Mouse (Mus musculus) gastrocnemius, adult 2 months (tissue): ENCODE data around the gene Dnm1. TPM values are rescaled to one million over a fixed set of nuclear protein-coding genes. Genes with fewer than 3 reads are reported as not detected.
"Not testable (repeated sequence)": the region's sequence is repeated elsewhere in the genome, so short reads cannot be mapped to it uniquely, and the experiment has no call there.

ENCODE experiments used
- DNase-seq: peaks from one replicate; pipeline ENCODE4 v3.0.0; 2022
- H3K27ac ChIP-seq: fragments of 200-600 bp; 2 replicates; pipeline ENCODE4 v1.8.1; 2022; ENCODE audit warnings: mild to moderate bottlenecking
- H3K4me3 ChIP-seq: fragments of 200-600 bp; 2 replicates; pipeline ENCODE4 v1.8.1; 2022; ENCODE audit warnings: mild to moderate bottlenecking, moderate library complexity
- CTCF ChIP-seq: fragments of 200-600 bp; IDR thresholded peaks from 2 replicates; pipeline ENCODE4 v1.8.1; 2022; ENCODE audit warnings: antibody characterized with exemption, mild to moderate bottlenecking, moderate library complexity
- intact Hi-C: fragments of 180-260 bp; cut with DNase I; formaldehyde crosslinking; loops from one replicate; pipeline ENCODE4 v1.15.1; 2025
- total RNA-seq, 2 experiments: library from RNA; stranded (reverse); gene quantifications; 2 replicates each; pipeline ENCODE4 v1.2.3; 2021

The Dnm1 gene
- total RNA-seq, 2 experiments from 2014 or later: 3.7 to 8.2 TPM

DNA sequence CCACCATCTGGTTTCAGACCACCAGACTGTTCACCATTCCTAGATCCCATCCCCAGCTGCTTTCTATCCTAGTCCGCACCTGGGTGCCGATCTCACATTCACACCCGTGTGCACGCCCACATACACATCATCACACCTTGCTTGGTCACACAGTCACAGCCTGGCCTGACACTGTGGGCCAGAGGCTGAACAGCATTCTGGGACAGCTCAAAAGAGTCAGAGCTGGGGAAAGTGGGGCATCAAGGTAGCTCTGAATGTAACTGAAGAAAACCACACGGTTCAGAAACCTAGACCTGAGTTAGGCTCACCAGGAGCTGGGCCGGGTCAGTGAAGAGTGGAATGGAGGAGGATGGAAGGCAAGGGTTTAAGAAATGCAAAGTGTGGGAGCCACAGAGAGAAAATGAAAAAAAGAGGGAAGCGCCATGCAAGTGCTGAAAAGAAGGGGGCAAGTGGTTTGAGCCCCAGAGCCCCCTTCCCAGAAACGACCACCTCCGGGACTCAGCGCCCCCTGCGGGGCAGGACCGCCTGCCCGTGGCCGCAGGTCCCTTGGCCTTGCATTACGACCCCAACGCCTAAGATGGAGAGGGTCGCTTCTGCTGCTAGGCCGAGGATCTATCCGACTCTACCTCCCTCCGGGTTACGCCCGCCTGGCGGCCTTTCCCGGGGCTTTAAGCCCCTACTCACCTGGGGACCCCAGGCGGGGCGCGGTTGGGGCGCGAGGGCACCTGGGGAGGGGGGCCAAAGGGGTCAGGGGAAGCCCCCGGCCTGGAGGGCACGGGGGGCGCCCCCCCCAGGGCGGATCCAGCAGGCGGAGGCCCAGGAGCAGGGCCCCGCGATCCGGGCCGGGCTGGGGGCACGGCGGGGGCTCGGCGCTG is 41.5 kb downstream of the Dnm1 start:
- Histone ChIP-seq H3K4me3 (peak overlapping the region; percentile 78), H3K27ac (peak overlapping the region; percentile 56)
- peak; percentile 38 for DNase-seq
- intact Hi-C loops: no loop called here
- TF ChIP-seq CTCF: peak; percentile 1; the same call in 1 of the 2 replicates

DNA sequence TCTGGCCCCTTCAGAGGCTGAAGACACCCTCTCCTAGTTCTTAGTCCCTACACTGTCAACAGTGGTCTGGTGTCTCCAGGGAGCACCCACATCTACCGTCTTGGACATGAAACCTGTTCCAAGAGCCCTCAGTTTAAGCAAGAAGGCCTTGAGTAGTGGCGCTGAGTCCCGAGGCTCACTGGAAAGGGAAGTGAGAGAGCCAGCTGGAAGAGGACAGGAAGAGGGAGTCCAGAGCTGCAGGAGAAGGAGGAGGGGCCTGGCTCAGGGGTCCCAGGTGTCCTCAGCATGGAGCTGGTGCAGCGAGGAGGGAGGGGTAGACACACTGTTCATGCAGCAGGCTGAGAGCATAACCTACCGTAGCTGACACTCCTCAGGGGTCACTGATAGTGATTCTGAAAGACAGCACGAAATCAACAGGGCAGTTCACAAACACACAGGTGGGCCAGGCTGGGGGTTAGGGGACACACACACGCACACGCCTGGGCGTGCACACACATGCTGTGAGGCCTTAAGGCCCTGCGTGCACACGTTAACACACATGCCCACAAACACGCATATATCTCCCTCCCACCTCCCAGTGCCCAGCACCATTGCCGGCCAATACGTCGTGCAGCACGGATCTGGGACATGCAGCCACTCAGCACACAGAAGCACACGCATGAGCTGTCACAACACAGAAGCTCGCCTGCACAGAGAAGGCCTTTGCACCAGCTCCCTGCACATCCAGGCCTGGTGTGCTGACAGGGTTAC is 42.9 kb downstream of the Dnm1 start:
- peak overlapping the region; percentile 17; the same call in 1 of the 2 replicates for H3K4me3 ChIP-seq
- intact Hi-C loops: no loop called here
- DNase-seq: peak; percentile 26
- H3K27ac ChIP-seq: no peak overlapping the region
- TF ChIP-seq CTCF: no peak

DNA sequence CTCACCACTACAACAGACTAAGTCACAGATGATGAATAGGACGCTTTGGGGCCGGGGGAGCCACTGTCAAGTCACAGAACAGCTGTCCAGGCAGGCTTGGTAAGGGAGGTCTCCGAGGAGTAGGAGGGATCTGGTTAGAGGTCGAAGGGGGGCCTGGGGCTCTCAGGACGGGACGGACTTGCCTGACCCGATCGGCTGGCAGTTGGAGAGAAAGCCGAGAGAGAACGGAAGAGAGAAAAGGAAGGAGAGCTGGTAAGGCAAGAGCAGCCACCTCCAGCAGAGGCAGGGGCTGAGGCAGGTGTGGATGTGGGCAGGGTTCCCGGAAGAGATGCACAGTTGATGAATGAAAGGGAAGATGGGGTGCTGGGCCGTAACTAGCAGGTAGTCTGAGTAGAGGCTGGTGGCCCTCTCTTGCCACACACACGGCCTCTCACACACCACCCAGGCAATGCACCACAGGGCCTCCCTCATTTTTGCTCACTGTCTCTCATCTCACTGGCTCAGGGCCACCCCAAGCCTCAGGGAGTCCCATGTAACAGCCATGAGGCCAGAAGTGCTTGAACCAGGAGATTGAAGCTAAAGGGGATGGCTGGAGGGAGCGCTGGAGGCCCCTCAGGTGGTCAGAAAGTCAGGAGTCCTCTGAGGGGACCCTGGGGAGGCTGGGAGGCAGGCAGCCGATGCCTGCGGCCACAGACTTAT is 44.1 kb downstream of the Dnm1 start:
- H3K4me3 ChIP-seq: no peak overlapping the region

DNA sequence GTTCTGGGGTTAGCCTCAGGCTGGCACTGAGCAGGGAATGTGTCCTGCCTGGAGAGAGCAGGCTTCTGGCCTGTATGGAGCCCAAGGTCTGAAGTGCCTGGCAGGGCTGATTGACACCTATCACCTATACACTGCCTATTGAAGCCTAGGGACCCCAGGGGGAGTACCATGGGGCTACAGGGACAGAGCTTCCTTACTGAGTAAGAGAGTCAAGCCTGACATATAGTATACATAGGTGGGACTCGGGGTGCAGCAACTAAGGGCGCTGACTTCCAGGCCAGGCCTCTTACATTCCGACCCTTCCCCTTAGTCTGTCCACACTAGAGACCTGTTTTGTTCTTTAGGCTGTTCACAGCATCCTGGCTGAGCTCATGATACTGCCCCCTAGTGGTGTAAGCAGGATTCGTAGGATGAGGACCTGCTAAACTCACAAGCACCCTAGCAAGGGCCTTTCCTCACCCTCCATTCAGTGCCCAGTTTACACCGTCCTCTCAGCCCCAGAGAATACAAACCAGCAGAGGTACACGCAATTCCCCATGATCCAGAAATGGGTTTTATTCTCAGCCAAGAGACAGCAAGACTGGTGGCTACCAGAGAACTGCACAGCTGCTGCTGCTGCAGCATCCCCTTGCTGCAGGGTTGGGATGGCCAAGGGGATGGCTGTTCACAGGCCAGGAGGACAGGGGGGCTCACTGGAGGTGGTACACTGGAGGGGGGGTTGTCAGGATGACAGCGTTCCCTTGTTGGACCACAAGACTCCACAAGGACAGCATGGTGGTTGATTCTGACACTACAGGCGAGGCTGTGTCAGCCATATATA is 45.0 kb downstream of the Dnm1 start:
- Histone ChIP-seq H3K27ac (no peak overlapping the region), H3K4me3 (no peak overlapping the region)
- TF ChIP-seq CTCF: peak; percentile 87
- peak; percentile 64 for DNase-seq
- intact Hi-C loops: loop anchor here (5.0 kb wide), 2 partner anchors 44 to 89 kb away; partner anchors contain the start of genes Ciz1, Dnm1 and Ptges2

More for the DNA sequence above, 44.1 kb downstream of the Dnm1 start:
- H3K27ac ChIP-seq: no peak overlapping the region
- no peak for TF ChIP-seq CTCF
- intact Hi-C loops: loop anchor here (5.0 kb wide), 2 partner anchors 43 to 88 kb away; partner anchors contain the start of genes Ciz1, Dnm1 and Ptges2
- DNase-seq: no peak

DNA sequence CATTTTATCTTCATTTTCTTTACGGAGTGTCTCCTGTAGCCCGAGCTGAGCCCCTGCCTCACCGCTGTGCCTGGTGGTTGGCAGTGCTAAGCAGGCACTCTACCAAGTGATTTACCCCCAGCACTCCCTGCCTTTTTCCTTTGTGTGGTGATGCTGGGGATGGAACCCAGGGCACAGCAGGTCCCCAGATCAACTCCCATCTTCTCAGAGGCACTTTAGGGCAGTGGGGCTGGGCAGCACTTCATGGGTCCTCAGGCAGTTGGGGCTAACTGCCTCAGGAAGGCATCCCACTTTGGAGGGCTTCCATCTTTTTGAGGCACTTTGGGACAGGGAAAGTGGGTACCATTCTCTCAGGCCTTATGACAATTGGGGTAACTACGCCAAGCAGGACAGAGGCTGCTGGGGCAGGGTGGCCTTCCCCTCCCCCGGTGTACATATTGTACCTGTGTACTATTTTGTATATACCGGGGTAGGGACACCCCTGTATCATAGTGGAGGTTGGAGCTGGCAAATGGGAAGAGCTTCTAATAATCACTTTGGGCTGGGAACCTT is 45.8 kb downstream of the Dnm1 start:
- no peak overlapping the region for H3K27ac ChIP-seq
- no peak for TF ChIP-seq CTCF
- intact Hi-C loops: loop anchor here (5.0 kb wide), 2 partner anchors 45 to 90 kb away; partner anchors contain the start of genes Ciz1, Dnm1 and Ptges2
- no peak overlapping the region for H3K4me3 ChIP-seq
- no peak for DNase-seq

- Histone ChIP-seq H3K27ac (no peak overlapping the region), H3K4me3 (no peak overlapping the region)
- TF ChIP-seq CTCF: no peak
- no peak for DNase-seq
- intact Hi-C loops: loop anchor here (5.0 kb wide), 2 partner anchors 46 to 91 kb away; partner anchors contain the start of genes Ciz1, Dnm1 and Ptges2
Observed at GRCm38 (mm10) chr2:32306176-32306575, 47.0 kb downstream of the Dnm1 start.

GRCm38 (mm10) chr2:32305668-32306067 is 47.5 kb downstream of the Dnm1 start:
- Histone ChIP-seq H3K27ac (no peak overlapping the region), H3K4me3 (no peak overlapping the region)
- no peak for DNase-seq
- intact Hi-C loops: loop anchor here (5.0 kb wide), 2 partner anchors 47 to 92 kb away; partner anchors contain the start of genes Ciz1, Dnm1 and Ptges2
- no peak for TF ChIP-seq CTCF

GRCm38 (mm10) chr2:32304145-32304832 is 48.8 kb downstream of the Dnm1 start:
- intact Hi-C loops: no loop called here
- peak; percentile 75 for DNase-seq
- H3K4me3 ChIP-seq: no peak overlapping the region
- H3K27ac ChIP-seq: no peak overlapping the region
- TF ChIP-seq CTCF: peak; percentile 75

- TF ChIP-seq CTCF: peak; percentile 50
- Histone ChIP-seq H3K4me3 (no peak overlapping the region), H3K27ac (no peak overlapping the region)
- intact Hi-C loops: no loop called here
- no peak for DNase-seq
Observed at GRCm38 (mm10) chr2:32302952-32303351, 50.2 kb downstream of the Dnm1 start.

DNA sequence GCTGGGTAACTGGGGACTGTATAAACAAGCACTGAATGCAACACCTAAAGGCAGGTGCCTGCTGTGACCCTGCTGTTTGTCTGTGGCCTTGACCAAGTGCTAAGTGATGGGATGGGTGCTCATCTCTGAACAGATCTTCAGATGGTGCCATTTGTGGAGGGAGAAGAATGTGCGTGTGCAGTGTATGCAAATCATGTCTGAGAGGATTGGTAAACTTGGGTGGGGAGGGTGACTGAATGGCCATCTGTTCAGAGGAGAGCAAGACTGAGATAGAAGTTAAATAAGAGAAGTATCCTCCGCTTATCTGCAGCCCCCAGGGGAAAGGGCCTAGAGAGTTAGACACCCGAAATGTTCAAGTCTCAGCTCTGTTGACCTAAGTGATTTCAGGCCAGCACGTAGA is 53.7 kb downstream of the Dnm1 start:
- Histone ChIP-seq H3K4me3 (no peak overlapping the region), H3K27ac (no peak overlapping the region)
- TF ChIP-seq CTCF: no peak
- intact Hi-C loops: no loop called here
- DNase-seq: no peak

DNA sequence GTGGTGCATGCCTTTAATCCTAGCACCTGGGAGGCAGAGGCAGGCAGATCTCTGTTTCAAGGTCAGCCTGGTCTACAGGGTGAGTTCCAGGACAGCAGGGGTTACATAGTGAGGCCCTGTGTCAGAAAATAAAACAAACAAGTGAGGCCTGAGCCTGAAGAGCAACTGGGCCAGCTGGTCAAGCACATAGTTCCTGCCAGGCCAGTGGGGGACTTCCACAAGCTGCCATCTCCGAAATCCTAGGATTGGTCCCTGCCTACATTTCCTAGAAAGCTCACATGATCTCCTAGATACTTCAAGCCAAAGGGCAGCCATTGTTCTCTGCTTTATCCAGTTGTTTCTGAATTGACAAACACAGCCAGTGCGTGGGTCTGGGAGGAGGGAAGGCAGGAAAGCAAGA is 57.3 kb downstream of the Dnm1 start:
- H3K27ac ChIP-seq, H3K4me3 ChIP-seq, DNase-seq, intact Hi-C loops: not testable (repeated sequence)
